Mouse (Mus musculus): ENCODE measurements around the gene Bmp4.

Gene Bmp4

DNA sequence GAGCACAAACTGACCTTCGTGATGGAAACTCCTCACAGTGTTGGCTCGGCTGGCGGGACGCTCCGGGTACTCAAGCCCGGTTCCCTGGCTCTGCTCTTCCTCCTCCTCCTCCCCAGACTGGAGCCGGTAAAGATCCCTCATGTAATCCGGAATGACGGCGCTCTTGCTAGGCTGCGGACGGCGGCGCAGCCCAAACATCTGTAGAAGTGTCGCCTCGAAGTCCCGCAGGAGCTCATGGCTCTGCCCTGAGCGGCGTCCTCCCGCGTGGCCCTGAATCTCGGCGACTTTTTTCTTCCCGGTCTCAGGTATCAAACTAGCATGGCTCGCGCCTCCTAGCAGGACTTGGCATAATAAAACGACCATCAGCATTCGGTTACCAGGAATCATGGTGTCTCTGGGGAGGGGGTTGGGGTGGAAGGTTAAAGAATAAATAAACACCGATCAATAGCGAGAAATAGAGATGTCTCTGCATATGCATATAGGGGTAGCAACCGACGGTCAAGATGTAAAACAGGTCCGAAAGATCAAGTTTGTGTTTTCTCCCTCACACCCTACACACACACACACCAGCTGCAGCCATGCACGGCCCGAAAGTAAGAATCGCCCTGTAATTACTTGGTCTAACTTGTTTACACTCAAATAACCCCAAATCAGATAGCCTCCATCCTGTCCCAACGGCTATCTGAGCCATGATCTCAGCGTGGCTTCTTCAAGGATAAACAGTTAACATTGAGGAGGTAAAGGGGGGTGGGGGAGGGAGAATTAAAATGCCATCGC, 4.6 kb downstream of the Bmp4 start:
- DNase-seq: no peak

DNA sequence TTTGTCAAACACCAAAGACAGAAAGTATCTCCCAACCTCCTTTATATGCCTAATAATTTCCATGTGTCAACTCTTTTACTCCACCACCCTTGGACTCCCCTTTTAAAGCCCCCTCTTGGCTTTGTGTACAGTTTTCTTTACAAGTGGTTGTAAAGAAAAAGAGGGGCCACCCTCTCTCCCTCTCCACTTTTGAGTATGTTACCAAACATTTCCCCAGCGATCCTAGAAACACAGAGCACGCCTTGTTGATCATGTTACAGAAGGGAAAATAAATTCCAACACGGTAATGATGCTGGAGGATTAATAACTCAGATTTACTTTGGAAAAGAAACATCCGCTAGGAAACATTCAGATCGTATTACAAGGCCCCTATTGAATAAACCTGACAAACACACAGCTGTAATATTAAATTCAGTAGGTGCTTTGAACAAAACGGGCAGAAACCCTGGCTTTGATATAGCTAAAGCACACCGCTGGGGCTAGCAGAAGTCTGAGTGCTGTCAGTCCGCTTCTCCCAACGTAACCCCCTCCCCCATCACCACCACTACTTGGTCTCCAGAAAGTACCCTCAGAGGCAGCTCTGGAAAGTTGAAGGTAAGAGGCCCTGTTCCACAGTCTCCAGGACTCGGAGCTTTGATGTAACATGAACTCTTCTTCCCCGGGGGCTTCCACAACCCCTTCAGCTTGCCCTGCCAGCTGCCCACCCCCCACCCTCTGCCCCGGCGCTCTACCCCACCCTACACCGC, 5.3 kb downstream of the Bmp4 start:
- no peak for DNase-seq

- DNase-seq: no peak
Measured at GRCm38 (mm10) chr14:46381457-46381856, 9.0 kb downstream of the Bmp4 start.

DNA sequence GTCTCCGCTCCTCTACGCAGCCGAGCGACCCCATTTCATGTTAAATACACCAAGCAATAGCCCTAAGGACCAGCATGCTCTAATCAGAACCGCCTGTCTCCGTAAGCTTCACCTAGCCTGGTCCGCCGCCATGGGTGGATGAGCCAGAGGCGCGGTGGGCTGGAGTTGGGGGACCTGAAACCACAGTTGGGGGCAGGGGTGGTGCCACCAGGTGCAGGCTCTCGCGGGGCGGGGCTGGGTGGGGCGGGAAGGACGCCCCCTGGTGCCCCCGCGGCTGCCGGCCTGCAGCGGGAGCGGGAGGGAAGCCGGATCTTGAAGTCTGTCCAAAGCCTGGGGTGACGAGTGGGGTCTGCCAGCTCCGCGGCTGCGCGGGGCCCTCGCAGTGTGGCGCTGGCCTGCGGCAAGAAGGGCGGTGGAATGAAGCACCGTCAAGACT, 10.2 kb downstream of the Bmp4 start:
- DNase-seq: peak; percentile 37

DNA sequence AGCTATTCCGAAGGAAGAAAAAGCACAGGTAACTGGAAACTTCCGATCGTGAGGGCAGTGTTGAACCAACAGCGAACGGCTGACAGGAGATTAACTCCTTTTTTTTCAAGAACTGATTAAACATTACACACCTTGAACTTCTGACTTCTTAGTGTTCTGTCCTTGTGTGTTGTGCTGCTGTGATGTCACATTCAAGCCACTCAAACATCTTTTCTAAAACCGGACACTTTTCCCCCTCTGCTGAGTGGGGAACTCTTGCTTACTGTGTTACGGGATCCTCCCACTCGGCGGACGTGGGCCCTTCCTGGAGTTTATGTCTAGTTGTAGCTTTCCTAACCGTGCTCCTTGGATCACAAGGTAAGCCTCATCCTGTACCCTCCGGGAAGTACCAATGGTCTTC, 11.2 kb downstream of the Bmp4 start, which contains the start of gene Gm15217:
Gm15217 (plus strand) TSS at position 130 of the 400 bp plus-strand sequence.
- DNase-seq: no peak

DNA sequence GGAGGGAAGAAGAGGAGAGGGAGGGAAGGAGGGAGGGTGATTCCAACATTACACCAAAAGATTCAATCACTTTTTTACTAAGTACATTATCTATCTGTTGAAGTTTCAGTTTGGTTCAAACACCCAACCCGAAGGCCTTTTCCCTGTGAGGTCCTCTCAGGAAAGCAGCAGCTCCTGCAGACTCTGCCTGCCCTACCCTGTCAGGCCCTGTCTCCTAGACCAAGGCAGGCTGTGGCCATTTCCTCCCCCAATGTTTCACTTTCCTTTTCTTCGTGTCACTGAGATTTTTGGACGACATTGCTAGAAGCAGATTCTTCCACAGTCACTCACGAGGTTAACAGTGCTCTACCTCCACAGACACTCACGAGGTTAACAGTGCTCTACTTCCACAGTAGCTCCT, 14.7 kb downstream of the Bmp4 start:
- no peak for DNase-seq

DNA sequence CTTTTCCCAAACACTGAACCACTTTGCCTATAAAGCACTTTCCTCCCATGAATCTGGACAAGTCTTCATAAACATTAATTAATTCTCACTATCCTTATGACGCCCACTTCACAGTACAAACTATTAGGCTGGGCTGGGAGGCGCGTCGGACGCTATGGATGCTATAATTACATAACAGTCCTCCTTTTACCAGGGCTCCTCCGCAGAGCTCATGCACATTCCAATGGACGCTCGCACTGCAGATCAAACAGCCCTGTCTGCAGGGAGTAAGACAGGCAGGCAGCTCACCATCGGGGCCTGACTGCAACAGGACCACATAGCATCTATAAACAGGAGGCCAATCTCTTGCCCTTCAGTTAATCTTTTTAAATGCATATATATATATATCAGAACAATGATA, 18.0 kb downstream of the Bmp4 start:
- DNase-seq: no peak

DNA sequence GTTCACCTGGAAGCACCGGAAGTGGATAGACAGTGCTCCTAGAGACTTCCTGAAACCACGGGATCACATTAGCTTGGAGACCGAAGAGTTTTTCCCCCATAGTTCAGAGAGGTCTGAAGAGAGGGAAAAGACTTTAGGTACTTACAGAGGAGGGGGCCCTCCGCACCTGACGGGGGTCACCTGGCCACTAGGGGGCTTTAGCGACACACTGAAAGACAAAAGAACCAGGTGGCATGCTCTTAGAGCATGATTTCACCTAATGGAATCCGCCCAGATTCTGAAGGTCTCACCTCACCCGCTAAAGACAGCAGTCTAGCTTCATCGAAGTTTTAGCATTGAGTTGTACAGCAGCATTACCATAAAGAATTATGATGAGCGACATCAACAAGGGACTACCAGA, 27.3 kb downstream of the Bmp4 start:
- peak; percentile 13 for DNase-seq

DNA sequence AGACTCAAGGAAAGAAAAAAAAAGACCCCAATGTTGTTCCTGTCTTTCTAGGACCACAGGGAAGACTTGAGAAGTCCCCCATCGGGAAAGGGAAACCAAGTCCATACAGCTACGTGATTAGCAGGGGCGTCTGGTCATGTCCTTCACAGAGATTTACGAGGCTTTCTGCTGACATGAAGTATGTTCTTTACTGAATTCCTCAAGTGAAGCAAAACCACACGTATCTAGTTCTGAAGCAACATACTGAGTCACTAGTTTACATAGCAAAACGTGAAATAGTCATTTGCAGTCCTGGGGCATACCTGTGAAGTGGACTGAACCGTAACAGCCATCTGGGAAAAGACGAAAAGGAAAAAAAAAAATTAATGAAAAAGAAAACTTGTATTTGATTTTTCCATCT, 32.8 kb downstream of the Bmp4 start:
- DNase-seq: no peak

DNA sequence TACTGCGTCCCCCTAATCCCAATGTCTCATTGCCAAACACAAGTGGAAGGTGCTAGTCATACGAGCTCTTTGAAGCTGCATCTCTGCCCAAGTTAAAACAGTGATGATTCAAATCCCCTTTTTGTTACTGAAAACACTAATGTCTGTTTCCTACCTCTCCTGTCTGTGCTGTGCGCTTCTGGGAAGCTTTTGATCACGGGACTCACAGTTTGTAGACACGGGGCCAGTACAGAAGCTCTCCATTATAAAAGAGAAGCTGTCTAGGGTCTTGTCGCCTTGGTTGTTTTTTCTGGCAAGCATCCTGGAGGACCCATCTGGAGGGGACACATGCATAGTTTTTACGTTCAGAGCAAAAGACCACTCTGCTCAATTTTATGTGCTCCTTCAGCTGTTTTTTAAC, 33.2 kb downstream of the Bmp4 start:
- DNase-seq: no peak

GRCm38 (mm10) chr14:46344750-46345149, 45.7 kb downstream of the Bmp4 start:
- no peak for DNase-seq

DNA sequence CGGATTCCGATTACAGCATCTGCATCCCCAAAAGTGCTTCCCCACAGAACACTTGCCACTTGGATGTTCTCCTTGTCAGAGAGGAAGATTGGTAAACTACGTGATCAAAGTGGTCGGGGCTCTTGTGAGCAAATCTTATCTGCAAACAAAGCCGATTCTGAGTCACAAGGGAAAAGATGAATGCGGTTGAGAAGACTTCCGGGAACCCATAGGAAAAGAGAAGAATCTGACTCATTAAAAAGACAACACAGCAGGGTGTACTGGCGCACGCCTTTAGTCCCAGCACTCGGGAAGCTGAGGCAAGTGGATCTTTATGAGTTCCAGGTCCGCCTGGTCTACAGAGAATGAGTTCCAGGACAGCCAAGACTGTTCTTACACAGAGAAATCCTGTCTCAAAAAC, 51.7 kb downstream of the Bmp4 start:
- no peak for DNase-seq

All from thymus, postnatal 14 days (tissue).